Mouse (Mus musculus): Measurements from ENCODE around the gene Sorl1.

DNA sequence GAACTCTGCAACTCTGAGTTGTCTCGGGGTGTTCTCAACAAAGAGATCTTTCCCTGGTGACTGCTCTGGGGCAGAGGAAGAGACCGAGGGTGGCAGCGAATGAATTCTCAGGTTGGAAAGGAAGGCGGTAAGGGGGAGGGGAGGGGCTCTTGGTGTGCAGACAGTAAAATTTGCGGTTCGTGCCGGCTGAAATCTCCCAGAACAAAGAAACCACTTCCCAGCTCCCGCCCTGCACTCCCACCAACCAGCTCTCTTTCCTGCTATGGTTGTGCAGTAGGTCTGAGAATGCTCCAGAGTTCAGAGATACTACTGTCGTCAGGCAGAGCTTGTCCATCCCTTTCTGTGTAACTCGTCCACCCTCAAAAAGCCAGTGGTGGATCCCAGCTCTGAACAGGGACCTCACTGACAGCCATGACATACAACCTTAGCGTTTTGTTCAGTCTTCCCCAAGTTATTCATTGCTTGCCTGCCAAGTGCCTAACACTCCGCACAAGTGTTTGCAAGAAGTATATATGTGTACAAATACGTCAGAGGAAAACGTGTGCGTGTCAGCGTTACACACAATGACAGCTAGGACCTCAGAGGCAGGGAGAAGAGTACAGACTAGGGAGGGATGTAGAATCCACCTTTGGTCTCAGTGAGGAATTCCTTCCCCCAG, 172.5 kb downstream of the Sorl1 start:
- TF ChIP-seq CTCF (conservative IDR thresholded peaks at IDR 0.05; ENCODE audit: low read length) (no peak), POU5F1 (IDR thresholded peaks at IDR 0.05; ENCODE audit: borderline replicate concordance, low read length) (no peak), NANOG (IDR thresholded peaks at IDR 0.05; ENCODE audit: borderline replicate concordance, low read length) (no peak)
